Mouse (Mus musculus): ENCODE measurements around the gene Nsg1. TPM values are rescaled to one million over a fixed set of nuclear protein-coding genes. Genes with fewer than 3 reads are reported as not detected.

Nsg1 gene
- total RNA-seq (2023), result not detected in 2 replicates

GRCm38 (mm10) chr5:38159634-38160413, at the start of gene Nsg1:
TSS of gene Nsg1 (minus strand) at chr5:38159907.

Other genes starting within 250 kb of the Nsg1 start
- gene Stx18, start 121.2 kb downstream of the Nsg1 start, total RNA-seq (2023), result 24.2 and 33.2 TPM in 2 replicates
- gene Zbtb49, start 60.5 kb upstream of the Nsg1 start, total RNA-seq (2023), result 9.1 and 12.3 TPM in 2 replicates
- 10.8 and 16.6 TPM in 2 replicates for gene Lyar, start 60.6 kb upstream of the Nsg1 start, total RNA-seq (2023)
- 48.4 and 54.8 TPM in 2 replicates for gene Tmem128, start 100.3 kb upstream of the Nsg1 start, total RNA-seq (2023)
- gene Otop1, start 116.1 kb upstream of the Nsg1 start, total RNA-seq (2023), result not detected in 2 replicates
- not detected in 2 replicates for gene Drd5, start 159.5 kb upstream of the Nsg1 start, total RNA-seq (2023)

Measured in neutrophil, adult 65 days (primary cell).